ENCODE assay signal across 23 mouse cellular contexts in genomic region chr11:88578700-88579099, GRCm38 (mm10).
DNase-seq lines count a peak whose midpoint lies in the region; ATAC-seq and TF ChIP-seq lines count a peak whose summit lies in the region.
"Had no signal": no experiment of that assay in that cellular context is flagged by ENCODE, and none has a peak within 500 bp of the region (broad histone marks: within the 10 kb centered on the region; RNA-seq: fewer than 3 reads in every experiment).

No protein-coding gene starts in this region.

- no peaks in the 10 kb centered on the region for H3K36me3 ChIP-seq in forebrain, embryonic 13.5 days (ENCODE audit: poor library complexity, severe bottlenecking)
- H3K36me3 ChIP-seq in forebrain, embryonic 14.5 days (ENCODE audit: control insufficient read depth, insufficient read depth, low read length), result no peaks in the 10 kb centered on the region
- H3K36me3 ChIP-seq in midbrain, embryonic 12.5 days, result no peaks in the 10 kb centered on the region
- no peaks in the 10 kb centered on the region for H3K36me3 ChIP-seq in midbrain, embryonic 16.5 days (ENCODE audit: control insufficient read depth, insufficient read depth, low read length)
- H3K36me3 ChIP-seq in hindbrain, embryonic 13.5 days, result no peaks in the 10 kb centered on the region
- H3K36me3 ChIP-seq in midbrain, embryonic 14.5 days (ENCODE audit: control insufficient read depth, insufficient read depth, low read length), result no peaks in the 10 kb centered on the region
- H3K36me3 ChIP-seq: heart, embryonic 15.5 days; intestine, embryonic 15.5 days; limb, embryonic 13.5 days; liver, embryonic 12.5 days; neural tube, embryonic 12.5 days had no signal

- no peak for ATAC-seq in forebrain, embryonic 13.5 days
- ATAC-seq in forebrain, embryonic 14.5 days, result no peak
- ATAC-seq in midbrain, embryonic 12.5 days (ENCODE audit: low FRiP score, low read depth), result no peak
- no peak for ATAC-seq in midbrain, embryonic 16.5 days
- ATAC-seq in hindbrain, embryonic 13.5 days (ENCODE audit: low FRiP score), result no peak
- ATAC-seq in midbrain, embryonic 14.5 days (ENCODE audit: low FRiP score, low TSS enrichment), result no peak
- ATAC-seq: intestine, embryonic 15.5 days; liver, embryonic 12.5 days; Patski had no signal

- no peaks in the 10 kb centered on the region for H3K9me3 ChIP-seq in forebrain, embryonic 13.5 days (replicated peaks)
- H3K9me3 ChIP-seq in forebrain, embryonic 14.5 days (replicated peaks; ENCODE audit: control insufficient read depth, low read length), result no peaks in the 10 kb centered on the region
- no peaks in the 10 kb centered on the region for H3K9me3 ChIP-seq in midbrain, embryonic 12.5 days
- no peaks in the 10 kb centered on the region for H3K9me3 ChIP-seq in midbrain, embryonic 16.5 days (replicated peaks; ENCODE audit: control insufficient read depth, low read length, poor library complexity, severe bottlenecking)
- H3K9me3 ChIP-seq in hindbrain, embryonic 13.5 days, result no peaks in the 10 kb centered on the region
- no peaks in the 10 kb centered on the region for H3K9me3 ChIP-seq in midbrain, embryonic 14.5 days (ENCODE audit: control insufficient read depth, low read length)
- H3K9me3 ChIP-seq: embryonic facial prominence, embryonic 12.5 days; G1E; heart, embryonic 15.5 days; intestine, embryonic 15.5 days; limb, embryonic 13.5 days; liver, embryonic 12.5 days; neural tube, embryonic 12.5 days had no signal

- H3K4me3 ChIP-seq in forebrain, embryonic 13.5 days, result no peak overlapping the region
- no peak overlapping the region for H3K4me3 ChIP-seq in forebrain, embryonic 14.5 days (ENCODE audit: low read depth, low read length)
- no peak overlapping the region for H3K4me3 ChIP-seq in midbrain, embryonic 12.5 days
- no peak overlapping the region for H3K4me3 ChIP-seq in midbrain, embryonic 16.5 days (ENCODE audit: low read depth, low read length)
- H3K4me3 ChIP-seq in hindbrain, embryonic 13.5 days, result no peak overlapping the region
- no peak overlapping the region for H3K4me3 ChIP-seq in midbrain, embryonic 14.5 days (replicated peaks; ENCODE audit: low read depth, low read length)
- H3K4me3 ChIP-seq in lung, adult 2 months (replicated peaks; ENCODE audit: extremely low read depth, low read depth, low read length), result no peak overlapping the region
- H3K4me3 ChIP-seq: embryonic facial prominence, embryonic 12.5 days; heart, embryonic 15.5 days; intestine, embryonic 15.5 days; limb, embryonic 13.5 days; liver, embryonic 12.5 days; neural tube, embryonic 12.5 days had no signal

- DNase-seq in forebrain, embryonic 14.5 days (ENCODE audit: low spot score), result no peak
- no peak for DNase-seq in midbrain, embryonic 14.5 days
- DNase-seq in lung, adult 2 months, result no peak
- DNase-seq: cerebellum, adult 11 months; cerebellum, postnatal 10 days; heart, postnatal 36 days; kidney, adult 8-10 months; kidney, postnatal 10 days; lung, adult 18-20 months; lung, postnatal 14 days; thymus, postnatal 14 days had no signal

- no peak for TF ChIP-seq CTCF in lung, adult 2 months (IDR thresholded peaks at IDR 0.05; ENCODE audit: insufficient read depth, low read length)

- H3K9ac ChIP-seq in forebrain, embryonic 13.5 days, result no peak overlapping the region
- no peak overlapping the region for H3K9ac ChIP-seq in forebrain, embryonic 14.5 days (ENCODE audit: low read length)
- H3K9ac ChIP-seq in midbrain, embryonic 12.5 days (replicated peaks), result no peak overlapping the region
- H3K9ac ChIP-seq in midbrain, embryonic 16.5 days (ENCODE audit: low read depth, low read length), result no peak overlapping the region
- no peak overlapping the region for H3K9ac ChIP-seq in hindbrain, embryonic 13.5 days
- H3K9ac ChIP-seq in midbrain, embryonic 14.5 days (replicated peaks; ENCODE audit: low read length), result no peak overlapping the region
- H3K9ac ChIP-seq: embryonic facial prominence, embryonic 12.5 days; intestine, embryonic 15.5 days; limb, embryonic 13.5 days; liver, embryonic 12.5 days; neural tube, embryonic 12.5 days had no signal

- H3K4me1 ChIP-seq in forebrain, embryonic 13.5 days, result peaks cover 98% of the 10 kb centered on the region
- H3K4me1 ChIP-seq in forebrain, embryonic 14.5 days (ENCODE audit: control insufficient read depth, insufficient read depth, low read length), result peaks cover 66% of the 10 kb centered on the region
- peaks cover 94% of the 10 kb centered on the region for H3K4me1 ChIP-seq in midbrain, embryonic 12.5 days
- peaks cover 64% of the 10 kb centered on the region for H3K4me1 ChIP-seq in midbrain, embryonic 16.5 days (ENCODE audit: control insufficient read depth, insufficient read depth, low read length)
- H3K4me1 ChIP-seq in hindbrain, embryonic 13.5 days (replicated peaks), result peaks cover 91% of the 10 kb centered on the region
- H3K4me1 ChIP-seq in midbrain, embryonic 14.5 days (ENCODE audit: control insufficient read depth, insufficient read depth, low read length), result peaks cover 69% of the 10 kb centered on the region
- peaks cover 15% of the 10 kb centered on the region for H3K4me1 ChIP-seq in lung, adult 2 months (ENCODE audit: control insufficient read depth, insufficient read depth, low read length)

- no peaks in the 10 kb centered on the region for H3K27me3 ChIP-seq in forebrain, embryonic 13.5 days
- H3K27me3 ChIP-seq in forebrain, embryonic 14.5 days (replicated peaks; ENCODE audit: control insufficient read depth, insufficient read depth, low read length), result no peaks in the 10 kb centered on the region
- no peaks in the 10 kb centered on the region for H3K27me3 ChIP-seq in midbrain, embryonic 12.5 days
- H3K27me3 ChIP-seq in midbrain, embryonic 16.5 days (ENCODE audit: control insufficient read depth, insufficient read depth, low read depth, low read length), result no peaks in the 10 kb centered on the region
- no peaks in the 10 kb centered on the region for H3K27me3 ChIP-seq in hindbrain, embryonic 13.5 days
- no peaks in the 10 kb centered on the region for H3K27me3 ChIP-seq in midbrain, embryonic 14.5 days (ENCODE audit: control insufficient read depth, insufficient read depth, low read length)
- H3K27me3 ChIP-seq: embryonic facial prominence, embryonic 12.5 days; heart, embryonic 15.5 days; intestine, embryonic 15.5 days; liver, embryonic 12.5 days; neural tube, embryonic 12.5 days; Patski had no signal

- TF ChIP-seq POLR2A in lung, adult 2 months (IDR thresholded peaks at IDR 0.05; ENCODE audit: borderline replicate concordance, extremely low read depth, low read depth, low read length), result no peak

- WGBS in forebrain, embryonic 13.5 days, result 43% methylated on average over 2 of the region's 2 CpGs
- 21% methylated on average over 2 of the region's 2 CpGs for WGBS in forebrain, embryonic 14.5 days
- WGBS in midbrain, embryonic 12.5 days, result 87% methylated on average over 2 of the region's 2 CpGs
- WGBS in midbrain, embryonic 16.5 days, result 85% methylated on average over 2 of the region's 2 CpGs
- 83% methylated on average over 2 of the region's 2 CpGs for WGBS in hindbrain, embryonic 13.5 days
- WGBS in midbrain, embryonic 14.5 days, result 87% methylated on average over 2 of the region's 2 CpGs
- WGBS in lung, adult 2 months, result 94% methylated on average over 2 of the region's 2 CpGs

- no peak overlapping the region for H3K4me2 ChIP-seq in forebrain, embryonic 13.5 days
- H3K4me2 ChIP-seq in forebrain, embryonic 14.5 days (ENCODE audit: low read length), result no peak overlapping the region
- no peak overlapping the region for H3K4me2 ChIP-seq in midbrain, embryonic 12.5 days (replicated peaks)
- H3K4me2 ChIP-seq in midbrain, embryonic 16.5 days (ENCODE audit: low read length), result no peak overlapping the region
- no peak overlapping the region for H3K4me2 ChIP-seq in hindbrain, embryonic 13.5 days
- no peak overlapping the region for H3K4me2 ChIP-seq in midbrain, embryonic 14.5 days (ENCODE audit: low read length)
- H3K4me2 ChIP-seq: embryonic facial prominence, embryonic 12.5 days; heart, embryonic 15.5 days; intestine, embryonic 15.5 days; limb, embryonic 13.5 days; liver, embryonic 12.5 days; neural tube, embryonic 12.5 days had no signal

- H3K27ac ChIP-seq in forebrain, embryonic 13.5 days, result peak overlapping the region; percentile 12; the same call in 1 of the 2 replicates
- no peak overlapping the region for H3K27ac ChIP-seq in forebrain, embryonic 14.5 days (ENCODE audit: low read depth, low read length)
- H3K27ac ChIP-seq in midbrain, embryonic 12.5 days (replicated peaks), result peak overlapping the region; percentile 59; the same call in 1 of the 2 replicates
- no peak overlapping the region for H3K27ac ChIP-seq in midbrain, embryonic 16.5 days (ENCODE audit: low read length)
- peak overlapping the region; percentile 52; the same call in 1 of the 2 replicates for H3K27ac ChIP-seq in hindbrain, embryonic 13.5 days
- H3K27ac ChIP-seq in midbrain, embryonic 14.5 days (replicated peaks; ENCODE audit: low read depth, low read length), result peak overlapping the region; percentile 14; the same call in 1 of the 2 replicates
- H3K27ac ChIP-seq: heart, embryonic 15.5 days; intestine, embryonic 15.5 days; limb, embryonic 13.5 days; liver, embryonic 12.5 days; neural tube, embryonic 12.5 days had no signal

Comparison
In these comparisons a context has a peak if more than half of its experiments do, and no peak if none do; other contexts are left out.
1. H3K27ac ChIP-seq: peak in forebrain, embryonic 13.5 days (single experiment), midbrain, embryonic 12.5 days (single experiment), hindbrain, embryonic 13.5 days (single experiment) and midbrain, embryonic 14.5 days (single experiment); none in forebrain, embryonic 14.5 days (single experiment) and midbrain, embryonic 16.5 days (single experiment).